Mouse (Mus musculus) ES-Bruce4 (cell line): ENCODE data around the gene Slc25a5. TPM values are rescaled to one million over a fixed set of nuclear protein-coding genes. Genes with fewer than 3 reads are reported as not detected.

ENCODE experiments used
- H3K27ac ChIP-seq: 2 replicates; pipeline ENCODE4 v1.5.1; 2012; ENCODE audit warnings: low read length, inconsistent platforms; ENCODE audit not compliant: insufficient read depth
- H3K27me3 ChIP-seq: 2 replicates; pipeline ENCODE4 v1.6.1; 2012; ENCODE audit warnings: mild to moderate bottlenecking, low read length, inconsistent platforms; ENCODE audit not compliant: control insufficient read depth, poor library complexity, insufficient read depth, severe bottlenecking
- H3K36me3 ChIP-seq: 2 replicates; pipeline ENCODE4 v1.6.1; 2012; ENCODE audit warnings: inconsistent platforms, mild to moderate bottlenecking, low read length, moderate library complexity; ENCODE audit not compliant: control insufficient read depth, poor library complexity, insufficient read depth, severe bottlenecking
- H3K4me1 ChIP-seq: one replicate; pipeline ENCODE4 v1.8.1; 2011; ENCODE audit warnings: low read length; ENCODE audit not compliant: control insufficient read depth, insufficient read depth
- H3K4me3 ChIP-seq: 2 replicates; pipeline ENCODE4 v1.5.1; 2011; ENCODE audit warnings: low read depth, mild to moderate bottlenecking, low read length
- H3K9ac ChIP-seq: 2 replicates; pipeline ENCODE4 v1.6.1; 2012; ENCODE audit warnings: low read depth, mild to moderate bottlenecking, inconsistent platforms; ENCODE audit not compliant: poor library complexity, severe bottlenecking
- H3K9me3 ChIP-seq: replicated peaks from 2 replicates; pipeline ENCODE4 v1.6.1; 2012; ENCODE audit warnings: mild to moderate bottlenecking, low read length, inconsistent platforms; ENCODE audit not compliant: control insufficient read depth, poor library complexity, insufficient read depth, severe bottlenecking
- CTCF ChIP-seq: IDR thresholded peaks from one replicate; pipeline ENCODE4 v1.8.1; 2011; ENCODE audit warnings: low read depth, low read length
- EP300 ChIP-seq: IDR thresholded peaks from 2 replicates; pipeline ENCODE4 v1.6.1; 2011; ENCODE audit warnings: low read depth, low read length; ENCODE audit not compliant: insufficient read depth
- POLR2A ChIP-seq: IDR thresholded peaks from one replicate; pipeline ENCODE4 v1.8.1; 2011; ENCODE audit warnings: low read length; ENCODE audit not compliant: insufficient read depth
- polyA plus RNA-seq: library from polyadenylated mRNA; stranded (reverse); fragments of >200 nt; gene quantifications from 2 replicates; pipeline ENCODE4 v1.2.4, GENCODE M21; 2011; ENCODE audit warnings: low read depth; ENCODE audit not compliant: missing spikeins, insufficient read depth, insufficient read length

The Slc25a5 gene
- polyA plus RNA-seq, 1 experiment, result 680 TPM

- no peak overlapping the region; the same call in 1 of the 2 replicates for H3K27ac ChIP-seq
- no peak overlapping the region for H3K4me3 ChIP-seq
- no peaks in the 10 kb centered on the region for H3K36me3 ChIP-seq
- TF ChIP-seq POLR2A (no peak), EP300 (no peak), CTCF (no peak)
- H3K27me3 ChIP-seq, result no peaks in the 10 kb centered on the region
- peaks cover 2% of the 10 kb centered on the region for H3K4me1 ChIP-seq
- H3K9ac ChIP-seq, result no peak overlapping the region
- no peaks in the 10 kb centered on the region for H3K9me3 ChIP-seq
Observed at GRCm38 (mm10) chrX:36823932-36824711, 28.7 kb downstream of the Slc25a5 start.

- TF ChIP-seq CTCF (no peak), POLR2A (no peak), EP300 (no peak)
- no peak overlapping the region for H3K9ac ChIP-seq
- no peaks in the 10 kb centered on the region for H3K36me3 ChIP-seq
- no peak overlapping the region for H3K27ac ChIP-seq
- peaks cover 2% of the 10 kb centered on the region for H3K4me1 ChIP-seq
- no peaks in the 10 kb centered on the region for H3K27me3 ChIP-seq
- no peaks in the 10 kb centered on the region for H3K9me3 ChIP-seq
- H3K4me3 ChIP-seq, result no peak overlapping the region
Observed at GRCm38 (mm10) chrX:36825032-36825431, 29.6 kb downstream of the Slc25a5 start.

- no peak overlapping the region for H3K9ac ChIP-seq
- H3K4me1 ChIP-seq, result peaks cover 2% of the 10 kb centered on the region
- H3K9me3 ChIP-seq, result no peaks in the 10 kb centered on the region
- TF ChIP-seq POLR2A, result no peak
- no peak for TF ChIP-seq CTCF
- TF ChIP-seq EP300, result no peak
- H3K4me3 ChIP-seq, result no peak overlapping the region
- H3K27ac ChIP-seq, result no peak overlapping the region
- no peaks in the 10 kb centered on the region for H3K27me3 ChIP-seq
- H3K36me3 ChIP-seq, result no peaks in the 10 kb centered on the region
Observed at GRCm38 (mm10) chrX:36826873-36827272, 31.4 kb downstream of the Slc25a5 start.

DNA sequence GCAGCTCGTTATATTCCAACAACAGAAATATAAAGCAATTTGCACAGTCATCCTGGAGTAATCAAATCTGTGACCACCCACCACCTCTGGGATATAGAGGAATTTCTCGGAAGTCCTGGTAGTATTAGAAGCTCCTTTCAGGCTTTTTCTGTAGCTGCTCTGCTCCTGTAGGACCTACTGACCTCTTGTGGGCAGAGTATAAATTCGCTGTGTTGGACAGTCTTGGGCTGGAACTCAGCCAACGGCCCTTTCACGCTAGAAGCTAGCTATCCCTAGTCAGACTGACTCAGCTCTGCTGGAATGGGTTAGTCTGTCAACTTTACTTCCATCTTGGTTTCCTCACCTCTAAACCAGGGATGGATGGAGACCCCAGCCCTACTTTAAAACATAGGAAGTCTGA lies 34.8 kb downstream of the Slc25a5 start:
- no peak overlapping the region for H3K9ac ChIP-seq
- TF ChIP-seq EP300 (no peak), POLR2A (no peak), CTCF (no peak)
- H3K4me3 ChIP-seq, result no peak overlapping the region
- H3K36me3 ChIP-seq, result no peaks in the 10 kb centered on the region
- H3K27ac ChIP-seq, result no peak overlapping the region
- H3K4me1 ChIP-seq, result peaks cover 2% of the 10 kb centered on the region
- no peaks in the 10 kb centered on the region for H3K27me3 ChIP-seq
- no peaks in the 10 kb centered on the region for H3K9me3 ChIP-seq

GRCm38 (mm10) chrX:36831632-36832031 lies 36.2 kb downstream of the Slc25a5 start:
- no peak for TF ChIP-seq EP300
- TF ChIP-seq CTCF, result no peak
- no peak for TF ChIP-seq POLR2A

GRCm38 (mm10) chrX:36833397-36834084 lies 38.1 kb downstream of the Slc25a5 start:
- H3K27me3 ChIP-seq, result no peaks in the 10 kb centered on the region
- H3K36me3 ChIP-seq, result no peaks in the 10 kb centered on the region
- peak overlapping the region; percentile 45 for H3K4me3 ChIP-seq
- H3K4me1 ChIP-seq, result peaks cover 3% of the 10 kb centered on the region
- no peak for TF ChIP-seq EP300
- peak; percentile 11 for TF ChIP-seq CTCF
- no peak for TF ChIP-seq POLR2A
- peak overlapping the region; percentile 77 for H3K27ac ChIP-seq
- H3K9me3 ChIP-seq, result no peaks in the 10 kb centered on the region
- peak overlapping the region; percentile 66 for H3K9ac ChIP-seq

More at GRCm38 (mm10) chrX:36831632-36832031, 36.2 kb downstream of the Slc25a5 start:
- Histone ChIP-seq H3K4me1 (peaks cover 3% of the 10 kb centered on the region), H3K27ac (no peak overlapping the region), H3K27me3 (no peaks in the 10 kb centered on the region), H3K9me3 (no peaks in the 10 kb centered on the region), H3K9ac (no peak overlapping the region), H3K36me3 (no peaks in the 10 kb centered on the region), H3K4me3 (no peak overlapping the region)
